Mouse (Mus musculus): ENCODE measurements around the gene Satl1.

The Satl1 gene

GRCm38 (mm10) chrX:112406679-112407078, at the start of gene Satl1:
TSS of gene Satl1 (minus strand) at chrX:112406779.
- DNase-seq (ENCODE audit: low read depth, low spot score), result no peak

DNA sequence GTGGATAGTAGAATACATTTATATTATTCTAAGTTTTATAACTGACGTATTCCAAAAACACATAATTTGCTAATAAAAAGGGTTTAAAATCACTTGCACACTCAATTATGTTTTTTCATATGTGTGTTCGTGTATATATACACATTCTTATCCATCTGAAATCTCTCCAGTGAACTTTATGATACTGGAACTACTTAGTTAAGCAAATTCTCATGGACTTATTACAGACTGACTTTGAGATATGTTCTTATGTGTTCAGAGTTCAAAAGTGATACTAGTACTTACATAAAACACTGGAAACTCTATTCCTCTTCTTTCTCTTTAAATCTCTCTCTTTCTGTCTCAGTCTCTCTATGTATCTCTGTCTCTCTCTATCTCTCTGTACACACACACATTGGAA, 31.5 kb upstream of the Satl1 start:
- DNase-seq (ENCODE audit: low read depth, low spot score), result no peak

DNA sequence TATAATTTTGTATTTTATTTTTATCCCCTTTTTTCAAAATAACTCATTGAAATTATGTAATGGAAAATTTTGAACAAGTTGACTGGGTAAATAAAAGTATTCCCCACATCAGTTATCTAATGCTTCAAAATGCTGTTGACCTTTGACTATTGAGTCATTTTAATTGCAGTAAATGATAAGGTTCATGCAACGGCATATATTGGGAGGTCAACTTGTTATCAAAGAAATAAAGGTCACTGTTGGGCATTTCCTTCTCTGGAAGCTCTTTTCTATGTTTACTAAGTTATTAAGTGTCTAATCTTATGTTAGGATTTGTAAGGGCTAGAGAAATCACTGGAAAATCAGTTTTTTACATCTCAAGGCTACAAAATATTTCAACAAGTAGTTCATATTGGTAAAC, 31.0 kb upstream of the Satl1 start:
- no peak for DNase-seq (ENCODE audit: low read depth, low spot score)

GRCm38 (mm10) chrX:112422998-112423397, 16.4 kb upstream of the Satl1 start:
- peak; percentile 26 for DNase-seq (ENCODE audit: low read depth, low spot score)

DNA sequence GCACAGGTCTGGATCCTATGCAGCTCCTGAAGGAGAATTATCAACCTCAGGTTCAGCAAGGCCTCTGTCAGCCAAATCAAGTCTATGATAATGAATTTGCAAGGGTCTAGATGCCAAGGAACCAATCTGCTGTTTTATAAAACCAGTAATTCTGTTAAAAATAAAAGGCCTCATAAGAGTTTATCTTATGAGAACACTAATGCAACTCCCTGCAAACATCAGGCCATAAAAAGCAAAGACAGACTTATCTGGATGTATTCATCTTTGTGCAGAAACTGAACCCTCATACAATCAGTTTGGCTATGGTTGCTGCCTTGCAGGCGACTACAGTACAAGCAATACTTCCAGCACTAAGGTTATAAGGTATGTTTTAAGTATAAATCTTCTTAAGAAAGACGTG, 5.7 kb upstream of the Satl1 start:
- DNase-seq (ENCODE audit: low read depth, low spot score), result no peak

GRCm38 (mm10) chrX:112370577-112371410, 35.8 kb downstream of the Satl1 start:
- DNase-seq (ENCODE audit: low read depth, low spot score), result peak; percentile 69

DNA sequence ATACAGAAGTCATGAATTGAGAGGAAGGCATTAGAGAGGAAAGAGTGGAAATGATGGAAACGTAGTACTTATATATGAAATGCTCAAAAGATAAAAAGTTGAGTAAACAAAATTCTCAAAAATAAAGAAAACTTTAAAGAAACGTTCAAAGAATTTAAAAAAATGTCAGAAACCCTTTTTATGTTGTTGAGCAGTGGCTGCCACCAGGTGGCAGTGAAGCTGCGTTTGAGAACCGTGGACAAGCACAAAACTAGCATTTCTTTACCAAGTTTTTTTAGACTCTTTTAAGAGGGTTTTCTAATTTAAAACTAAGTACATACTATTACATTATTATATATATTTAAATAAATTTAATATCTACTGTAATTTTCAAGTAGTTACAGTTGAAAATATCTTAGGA, 38.2 kb downstream of the Satl1 start:
- peak; percentile 20 for DNase-seq (ENCODE audit: low read depth, low spot score)

DNA sequence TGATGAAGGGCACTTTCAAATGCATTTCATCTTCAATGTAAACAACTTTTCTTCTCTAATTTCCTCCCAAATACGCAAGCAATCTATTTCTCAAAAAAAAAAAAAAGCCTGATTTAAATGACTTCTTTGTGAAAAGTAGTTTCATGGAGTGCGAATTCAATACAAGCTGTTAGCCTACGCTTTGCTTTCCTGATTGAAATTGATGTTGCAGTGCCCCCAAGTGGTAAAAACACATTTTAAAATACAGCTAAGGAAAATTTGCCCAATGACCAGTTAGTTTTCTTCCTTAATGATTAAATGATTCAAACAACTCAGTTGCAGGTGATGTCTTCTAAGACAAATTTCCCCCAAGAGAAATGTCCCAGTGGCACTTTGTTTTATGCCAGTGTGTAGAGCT, 58.2 kb downstream of the Satl1 start:
- DNase-seq (ENCODE audit: low read depth, low spot score), result peak; percentile 40

DNA sequence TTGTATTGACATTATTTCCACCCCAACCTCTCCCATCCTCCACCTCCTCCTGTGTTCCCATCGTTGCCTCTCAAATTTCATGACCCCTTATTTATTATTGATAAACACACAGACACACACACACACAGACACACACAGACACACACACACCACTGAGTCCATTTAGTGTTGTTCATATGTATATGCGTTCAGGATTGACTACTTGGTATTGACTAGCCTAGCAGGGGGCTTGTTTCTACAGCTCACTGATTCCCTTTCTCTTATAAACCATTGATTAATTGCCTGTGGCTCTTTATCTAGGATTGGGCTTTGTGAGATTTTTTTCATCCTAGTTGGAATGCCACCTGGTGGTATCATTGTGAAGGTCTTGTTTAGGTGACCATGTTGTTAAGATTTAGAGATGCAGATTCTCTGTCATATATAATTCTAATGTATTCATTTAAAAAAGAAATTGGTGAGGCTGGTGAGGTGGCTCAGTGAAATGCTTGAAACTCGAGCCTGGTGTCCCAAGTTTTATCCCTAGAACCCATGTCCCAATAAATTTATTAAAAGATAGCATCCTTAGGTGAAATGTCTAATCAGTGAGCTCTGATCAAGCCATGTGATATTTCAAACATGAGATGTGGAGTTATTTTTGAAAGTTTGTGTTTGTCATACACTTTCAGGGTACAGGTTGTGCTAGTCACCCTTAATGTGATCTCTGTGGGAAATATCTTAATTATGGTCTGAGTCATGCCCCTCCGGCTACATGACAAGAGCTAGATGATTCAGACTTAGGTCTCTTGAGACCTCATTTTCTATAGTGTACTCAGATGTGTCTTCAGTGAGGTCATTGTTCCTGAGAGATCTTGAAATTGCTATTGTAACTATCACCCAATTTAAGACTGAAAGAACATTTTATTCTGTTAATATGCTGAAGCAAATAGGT, 58.8 kb downstream of the Satl1 start:
- peak; percentile 10 for DNase-seq (ENCODE audit: low read depth, low spot score)

DNA sequence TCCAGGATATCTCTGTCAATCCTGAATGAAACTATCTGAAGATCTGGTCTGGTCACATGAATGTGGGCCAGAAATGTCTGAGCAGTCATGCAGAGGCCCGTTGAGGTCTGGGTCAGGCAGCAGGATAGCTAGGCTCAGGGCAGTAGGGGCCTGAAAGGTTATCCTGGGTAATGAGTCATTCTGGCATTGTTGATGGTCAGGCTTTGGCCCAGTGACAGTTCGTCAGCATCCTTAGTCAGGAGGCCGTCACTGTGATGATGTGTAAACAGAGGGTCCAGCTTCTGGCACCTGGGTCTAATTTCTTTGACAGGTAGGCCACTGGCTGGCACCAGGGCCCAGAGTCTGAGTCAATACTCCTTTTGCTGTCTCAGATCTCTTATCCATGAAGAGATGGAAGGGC, 67.1 kb downstream of the Satl1 start:
- no peak for DNase-seq (ENCODE audit: low read depth, low spot score)
